Mouse (Mus musculus) liver, embryonic 15.5 days (tissue): ENCODE measurements at regions not wholly inside any gene's neighbourhood (a gene's known extent, or its start where the extent isn't known, plus 50 kb on each side); places are given as distances from the start of the nearest gene placed in this dataset.

Source experiments
- ATAC-seq: fragments of 200-750 bp; cut with Nextera tagmentation; 2 replicates; pipeline ENCODE4 v1.8.0; 2017; ENCODE audit warnings: moderate number of reproducible peaks, mild to moderate bottlenecking, moderate library complexity; ENCODE audit not compliant: insufficient read depth
- H3K27ac ChIP-seq: fragments of 300-500 bp; sonication (generic); replicated peaks from 2 replicates; pipeline ENCODE4 v1.5.1; 2015; ENCODE audit warnings: mild to moderate bottlenecking, inconsistent platforms
- H3K27me3 ChIP-seq: fragments of 300-500 bp; sonication (generic); 2 replicates; pipeline ENCODE4 v1.6.1; 2015; ENCODE audit warnings: mild to moderate bottlenecking, inconsistent platforms
- H3K36me3 ChIP-seq: fragments of 300-500 bp; sonication (generic); replicated peaks from 2 replicates; pipeline ENCODE4 v1.6.1; 2015; ENCODE audit warnings: moderate library complexity, mild to moderate bottlenecking, inconsistent platforms
- H3K4me1 ChIP-seq: fragments of 300-500 bp; sonication (generic); replicated peaks from 2 replicates; pipeline ENCODE4 v1.6.1; 2015; ENCODE audit warnings: inconsistent platforms
- H3K4me2 ChIP-seq: fragments of 300-500 bp; sonication (generic); 2 replicates; pipeline ENCODE4 v1.6.1; 2015; ENCODE audit warnings: moderate library complexity, mild to moderate bottlenecking, inconsistent platforms
- H3K4me3 ChIP-seq: fragments of 300-500 bp; sonication (generic); replicated peaks from 2 replicates; pipeline ENCODE4 v1.5.1; 2015; ENCODE audit warnings: mild to moderate bottlenecking, inconsistent platforms
- H3K9ac ChIP-seq: fragments of 300-500 bp; sonication (generic); 2 replicates; pipeline ENCODE4 v1.6.1; 2015; ENCODE audit warnings: moderate library complexity, mild to moderate bottlenecking, inconsistent platforms
- H3K9me3 ChIP-seq: fragments of 300-500 bp; sonication (generic); replicated peaks from 2 replicates; pipeline ENCODE4 v1.6.1; 2016; ENCODE audit warnings: inconsistent platforms
- WGBS: fragments of 180-500 bp; shearing (Covaris S2); methylation state at CpG from one replicate; pipeline ENCODE4 v1.1.7; 2015; ENCODE audit warnings: mixed read lengths; ENCODE audit not compliant: insufficient replicate concordance; 5-methylcytosine and 5-hydroxymethylcytosine counted together

DNA sequence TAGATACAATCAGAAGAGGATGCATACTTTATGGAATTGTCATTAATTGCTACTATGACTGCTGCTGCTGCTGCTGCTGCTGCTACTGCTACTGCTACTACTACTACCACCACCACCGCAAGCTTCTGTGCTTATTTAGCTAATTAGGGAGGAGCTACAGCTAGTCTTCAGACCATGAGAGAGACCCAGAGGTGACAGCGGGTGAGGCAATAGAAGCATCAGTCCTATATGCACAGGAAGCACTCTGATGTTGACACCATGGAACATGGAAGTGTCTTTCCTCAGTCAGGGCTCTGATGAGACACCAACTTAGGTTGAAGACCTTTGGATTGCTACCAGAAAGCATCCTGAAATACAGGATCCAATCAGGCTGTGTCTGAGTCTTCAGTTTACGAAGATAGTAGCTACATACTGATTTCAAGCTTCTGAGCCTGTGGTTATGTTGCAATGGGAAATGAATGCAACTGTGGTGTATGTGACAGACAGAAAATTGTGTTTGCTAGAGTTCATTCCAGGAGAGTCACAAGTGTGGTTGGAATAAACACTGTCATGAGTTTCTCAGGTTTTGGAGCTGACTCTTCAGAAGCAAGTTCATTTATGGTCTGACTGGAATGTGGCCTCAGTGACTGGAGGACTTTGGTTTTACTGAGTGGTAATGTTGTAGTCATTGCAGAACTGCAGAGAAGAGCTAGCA lies 355.0 kb downstream of the Mex3b start:
- Histone ChIP-seq H3K4me1 (no peaks in the 10 kb centered on the region), H3K9ac (no peak overlapping the region), H3K9me3 (no peaks in the 10 kb centered on the region), H3K36me3 (no peaks in the 10 kb centered on the region), H3K4me2 (no peak overlapping the region), H3K27ac (no peak overlapping the region), H3K4me3 (no peak overlapping the region), H3K27me3 (no peaks in the 10 kb centered on the region)
- no peak for ATAC-seq
- WGBS, result 61% methylated on average over 3 of the region's 3 CpGs

DNA sequence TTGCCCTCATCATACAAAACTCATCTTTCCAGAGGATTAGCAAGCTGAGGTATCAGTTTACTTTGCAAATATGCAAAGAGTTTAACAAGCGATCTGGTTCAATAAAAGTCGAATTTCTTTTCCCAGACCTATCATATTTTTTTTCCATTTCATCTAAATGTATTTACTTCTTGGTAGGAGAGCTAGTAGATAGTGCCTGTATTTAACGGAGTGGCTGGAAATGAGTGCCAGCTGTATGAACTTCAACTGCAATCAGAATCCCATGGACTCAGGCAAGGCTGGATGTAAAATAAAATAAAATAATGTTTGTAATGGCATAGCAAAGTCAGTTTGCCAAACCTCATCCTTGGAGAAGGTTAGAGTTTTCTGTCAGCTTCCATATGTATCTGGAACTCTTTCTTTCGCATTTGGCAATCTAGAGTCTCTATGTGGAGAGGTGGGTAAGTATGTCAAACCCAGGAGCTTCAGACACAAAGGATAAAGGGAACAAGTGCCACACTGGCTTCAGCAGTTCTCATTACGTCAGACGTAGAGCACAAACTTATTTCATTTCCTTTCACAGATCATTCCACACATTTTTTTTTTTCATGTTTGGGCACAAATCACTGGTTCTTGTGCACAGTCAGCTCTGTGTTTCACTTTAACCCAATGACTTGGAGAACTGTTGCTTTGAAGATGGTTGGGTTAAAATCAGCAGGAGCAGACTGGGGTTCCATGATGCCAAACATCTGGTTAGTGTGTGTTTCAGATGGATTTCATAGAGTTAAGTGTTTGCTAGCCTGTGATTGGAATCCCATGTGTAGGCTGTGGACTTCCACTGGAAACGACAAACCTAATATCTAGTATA lies 357.2 kb upstream of the Tmc3 start:
- Histone ChIP-seq H3K36me3 (no peaks in the 10 kb centered on the region), H3K4me3 (no peak overlapping the region), H3K4me1 (no peaks in the 10 kb centered on the region), H3K27ac (no peak overlapping the region), H3K27me3 (no peaks in the 10 kb centered on the region), H3K4me2 (no peak overlapping the region), H3K9ac (no peak overlapping the region), H3K9me3 (0 out of 2 replicates have a peak, but pooled peaks cover 5% of the 10 kb centered on the region)
- 62% methylated on average over 7 of the region's 7 CpGs for WGBS
- no peak for ATAC-seq

DNA sequence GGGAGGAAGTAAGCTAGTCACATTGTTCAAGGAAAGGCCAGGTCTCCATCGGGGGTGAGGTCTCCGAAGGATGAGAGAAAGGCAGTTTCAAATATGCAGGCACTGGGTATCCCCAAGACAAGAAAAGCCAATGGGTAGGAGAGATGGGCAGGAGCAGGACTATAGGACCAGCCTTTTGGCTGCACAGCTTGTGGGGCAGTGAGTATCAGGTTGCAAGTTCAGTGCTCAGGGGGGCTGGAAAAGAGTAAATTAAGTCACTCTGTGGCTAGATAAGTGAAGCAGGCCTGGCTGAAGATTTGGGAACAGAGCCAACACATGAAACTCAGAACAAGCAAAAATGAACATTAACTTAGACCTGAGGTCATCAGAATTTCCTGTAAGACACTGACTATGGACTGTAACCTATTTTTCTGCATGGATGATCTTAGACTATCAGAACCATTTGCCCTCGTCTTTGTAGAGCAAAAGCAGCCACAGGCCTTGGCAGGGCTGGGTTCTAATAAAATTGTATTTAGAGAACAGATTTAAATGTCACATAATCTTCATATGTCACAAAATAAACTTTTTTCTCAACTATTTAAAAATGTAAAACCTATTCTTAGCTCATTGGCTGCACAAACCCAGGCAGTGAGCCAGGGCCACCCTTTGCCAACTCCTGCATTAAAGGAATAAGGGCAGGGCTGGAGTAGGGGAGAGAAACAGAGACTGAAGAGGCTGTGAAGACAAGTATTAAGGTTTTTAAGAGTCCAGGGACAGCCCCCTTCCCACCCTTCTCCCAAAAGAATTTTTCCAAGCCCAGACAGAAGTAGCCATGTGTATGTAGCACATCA lies 354.0 kb upstream of the Tmc3 start:
- no peak for ATAC-seq
- no peaks in the 10 kb centered on the region for H3K36me3 ChIP-seq
- 59% methylated on average over 3 of the region's 3 CpGs for WGBS

DNA sequence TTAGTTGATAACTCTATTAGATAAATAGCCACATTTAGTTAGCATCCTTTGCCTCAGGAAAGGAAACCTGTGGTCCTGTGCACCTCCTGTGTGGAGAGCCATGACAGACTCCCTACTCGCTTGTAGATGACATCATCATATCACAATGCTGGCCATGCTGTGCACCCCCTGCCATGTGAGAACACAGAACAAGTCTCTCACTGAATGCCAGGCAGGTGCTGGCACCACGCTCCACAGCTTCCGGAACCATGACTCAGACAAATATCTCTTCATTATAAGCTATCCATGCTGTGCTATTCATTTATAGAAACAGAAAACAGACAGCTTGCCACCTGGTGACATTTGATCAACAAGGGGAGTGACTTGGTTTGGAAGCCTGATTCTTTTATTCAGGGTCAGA lies 349.1 kb upstream of the Tmc3 start:
- H3K27ac ChIP-seq, result no peak overlapping the region
- no peaks in the 10 kb centered on the region for H3K4me1 ChIP-seq
- no peak for ATAC-seq
- no peaks in the 10 kb centered on the region for H3K27me3 ChIP-seq
- no peaks in the 10 kb centered on the region for H3K9me3 ChIP-seq
- H3K36me3 ChIP-seq, result no peaks in the 10 kb centered on the region
- H3K4me2 ChIP-seq, result no peak overlapping the region
- no peak overlapping the region for H3K4me3 ChIP-seq
- H3K9ac ChIP-seq, result no peak overlapping the region
- WGBS, result 66% methylated on average over 3 of the region's 3 CpGs

More for the DNA sequence above, 354.0 kb upstream of the Tmc3 start:
- Histone ChIP-seq H3K4me1 (no peaks in the 10 kb centered on the region), H3K9ac (no peak overlapping the region), H3K4me3 (no peak overlapping the region), H3K27me3 (no peaks in the 10 kb centered on the region), H3K9me3 (0 out of 2 replicates have a peak, but pooled peaks cover 5% of the 10 kb centered on the region), H3K27ac (no peak overlapping the region), H3K4me2 (no peak overlapping the region)

DNA sequence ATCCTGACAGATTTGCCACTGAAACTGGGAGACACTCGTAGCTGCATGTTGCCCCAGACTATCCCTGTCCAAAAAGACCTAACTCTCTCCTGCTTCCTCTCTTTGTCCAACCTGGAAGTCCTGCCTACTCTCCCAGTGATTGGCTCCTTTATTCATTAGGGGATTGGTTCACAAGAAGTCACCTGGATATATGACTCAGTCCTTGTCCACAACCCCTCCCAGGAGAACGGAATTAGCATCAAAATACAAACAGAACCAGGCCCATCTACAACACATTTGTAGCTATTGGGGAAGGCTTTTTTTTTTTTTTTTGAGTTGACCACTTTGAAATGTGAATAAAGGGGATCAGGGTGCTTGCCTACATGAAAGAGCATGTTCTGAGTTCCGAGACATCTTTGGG lies 347.4 kb upstream of the Tmc3 start:
- no peak overlapping the region for H3K4me3 ChIP-seq
- no peaks in the 10 kb centered on the region for H3K4me1 ChIP-seq
- ATAC-seq, result no peak
- WGBS, result 47% methylated on average over 3 of the region's 3 CpGs
- no peaks in the 10 kb centered on the region for H3K9me3 ChIP-seq
- no peaks in the 10 kb centered on the region for H3K27me3 ChIP-seq
- H3K27ac ChIP-seq, result no peak overlapping the region
- no peak overlapping the region for H3K9ac ChIP-seq
- no peak overlapping the region for H3K4me2 ChIP-seq
- H3K36me3 ChIP-seq, result no peaks in the 10 kb centered on the region

DNA sequence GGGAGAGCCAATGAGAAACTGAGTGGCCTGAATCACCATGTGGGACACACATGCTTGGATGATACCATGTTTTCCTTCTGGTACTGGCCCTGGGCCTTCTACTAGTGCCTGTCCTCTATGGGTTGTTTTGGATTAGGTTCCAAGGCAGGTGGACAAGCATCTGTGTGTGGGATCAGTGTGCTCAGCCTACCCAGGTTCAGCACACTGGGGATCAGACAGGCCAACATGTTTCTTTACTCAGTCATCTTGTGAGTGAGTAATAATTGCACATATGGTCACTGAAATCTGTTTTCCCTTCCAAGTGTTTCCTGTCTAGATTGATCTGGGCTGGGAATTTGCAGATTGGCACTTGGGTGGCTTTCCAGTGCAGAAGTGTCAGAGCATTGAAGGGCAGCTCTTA lies 346.6 kb upstream of the Tmc3 start:
- no peak for ATAC-seq
- no peaks in the 10 kb centered on the region for H3K36me3 ChIP-seq

DNA sequence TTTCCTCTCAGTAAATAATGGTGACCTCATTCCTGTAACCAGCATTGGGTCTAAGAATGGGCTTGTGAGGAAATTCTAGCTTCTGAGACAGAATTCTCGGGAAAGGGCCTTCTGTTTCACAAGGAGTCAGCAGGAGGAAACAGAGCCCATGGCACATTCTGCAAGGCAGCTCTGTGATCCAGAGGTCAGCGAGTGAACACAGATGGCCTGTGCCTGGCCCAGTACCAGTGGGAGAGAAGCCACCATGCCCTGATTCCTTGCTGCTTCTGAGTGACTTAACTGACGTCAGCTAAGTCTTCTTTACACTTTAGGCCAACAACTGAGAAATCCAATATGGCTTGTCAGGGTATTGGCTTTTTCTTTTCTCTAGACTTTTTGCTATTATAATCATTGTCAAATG lies 342.5 kb upstream of the Tmc3 start:
- H3K9ac ChIP-seq, result no peak overlapping the region
- WGBS, result 36% methylated on average over 3 of the region's 3 CpGs
- no peaks in the 10 kb centered on the region for H3K27me3 ChIP-seq
- no peak overlapping the region for H3K27ac ChIP-seq
- no peaks in the 10 kb centered on the region for H3K4me1 ChIP-seq
- ATAC-seq, result no peak
- H3K9me3 ChIP-seq, result no peaks in the 10 kb centered on the region
- H3K36me3 ChIP-seq, result no peaks in the 10 kb centered on the region
- no peak overlapping the region for H3K4me2 ChIP-seq
- no peak overlapping the region for H3K4me3 ChIP-seq

More for the DNA sequence above, 346.6 kb upstream of the Tmc3 start:
- Histone ChIP-seq H3K27ac (no peak overlapping the region), H3K4me2 (no peak overlapping the region), H3K27me3 (no peaks in the 10 kb centered on the region), H3K9me3 (no peaks in the 10 kb centered on the region), H3K9ac (no peak overlapping the region), H3K4me1 (no peaks in the 10 kb centered on the region), H3K4me3 (no peak overlapping the region)

DNA sequence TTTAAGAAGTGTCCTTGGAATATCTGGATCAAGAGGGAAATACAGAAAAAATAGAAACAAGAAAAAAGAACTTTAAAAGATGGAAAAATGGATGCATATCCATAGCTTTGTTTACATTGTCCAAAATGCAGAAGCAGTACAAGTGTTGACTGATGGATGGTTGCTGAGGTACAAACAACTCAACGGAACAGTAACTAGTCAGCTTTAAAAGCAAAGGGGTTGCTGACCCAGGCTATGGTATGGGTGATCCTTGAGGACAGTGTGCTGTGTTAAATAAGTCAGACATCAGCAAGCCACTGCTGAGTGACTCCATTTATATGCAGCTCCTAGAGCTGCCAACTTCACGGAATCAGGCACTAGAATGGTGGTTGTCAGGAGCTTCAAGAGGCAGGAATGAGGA lies 338.9 kb upstream of the Tmc3 start:
- ATAC-seq, result no peak
- 51% methylated on average over 2 of the region's 2 CpGs for whole genome bisulfite sequencing

DNA sequence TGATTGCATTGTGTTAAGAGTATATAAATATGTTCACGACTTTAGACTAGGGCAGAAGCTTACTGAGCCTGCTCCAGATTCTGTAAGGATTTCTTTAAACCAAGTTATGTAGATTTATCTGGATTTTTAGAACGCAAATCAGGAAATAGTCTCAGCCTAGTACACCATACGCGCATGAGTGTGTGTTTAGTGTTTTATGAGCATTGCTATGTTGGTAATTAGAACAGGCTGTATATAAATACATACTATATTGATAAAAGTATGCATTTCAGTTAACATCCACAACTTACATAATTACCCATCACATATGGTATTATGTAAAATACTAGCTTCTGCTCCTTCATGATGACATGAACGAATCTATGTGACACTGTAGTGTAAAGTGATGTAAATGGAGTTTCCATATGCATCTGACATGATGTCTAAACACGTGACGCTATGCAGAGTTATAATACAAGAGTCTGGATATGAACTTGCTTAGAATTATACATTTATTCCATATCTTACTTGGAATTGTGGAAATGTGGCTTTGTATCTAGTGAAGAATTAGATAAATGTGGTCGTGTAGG lies 332.6 kb upstream of the Tmc3 start:
- no peak overlapping the region for H3K4me2 ChIP-seq
- H3K4me3 ChIP-seq, result no peak overlapping the region
- 65% methylated on average over 8 of the region's 8 CpGs for WGBS
- H3K27me3 ChIP-seq, result no peaks in the 10 kb centered on the region
- H3K36me3 ChIP-seq, result no peaks in the 10 kb centered on the region
- ATAC-seq, result no peak
- no peaks in the 10 kb centered on the region for H3K4me1 ChIP-seq
- H3K9ac ChIP-seq, result no peak overlapping the region
- no peak overlapping the region for H3K27ac ChIP-seq
- no peaks in the 10 kb centered on the region for H3K9me3 ChIP-seq

More for the DNA sequence above, 338.9 kb upstream of the Tmc3 start:
- H3K36me3 ChIP-seq, result no peaks in the 10 kb centered on the region
- no peak overlapping the region for H3K4me2 ChIP-seq
- H3K27me3 ChIP-seq, result no peaks in the 10 kb centered on the region
- H3K4me3 ChIP-seq, result no peak overlapping the region
- no peaks in the 10 kb centered on the region for H3K9me3 ChIP-seq
- H3K27ac ChIP-seq, result no peak overlapping the region
- H3K9ac ChIP-seq, result no peak overlapping the region
- no peaks in the 10 kb centered on the region for H3K4me1 ChIP-seq

DNA sequence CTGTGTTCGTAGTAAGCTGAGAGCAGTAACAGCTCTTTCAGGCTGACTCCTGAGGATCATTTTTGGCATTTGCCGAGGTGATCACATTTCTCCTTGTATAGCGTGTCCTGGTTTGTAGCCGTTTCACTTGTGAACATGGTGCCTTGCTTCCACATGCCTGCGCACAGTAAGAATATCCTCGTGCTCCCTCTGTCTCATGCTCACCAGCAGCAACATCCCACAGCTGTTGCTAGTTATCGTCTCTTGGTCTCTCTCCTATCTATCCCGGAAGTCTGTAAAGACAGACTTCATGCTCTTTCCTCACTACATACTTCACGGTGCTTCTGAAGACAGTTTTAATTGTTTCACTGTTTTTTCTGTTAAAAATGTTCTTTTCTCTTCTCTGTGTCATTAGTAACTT lies 331.7 kb upstream of the Tmc3 start:
- 68% methylated on average over 9 of the region's 9 CpGs for WGBS
- no peaks in the 10 kb centered on the region for H3K9me3 ChIP-seq
- no peak overlapping the region for H3K9ac ChIP-seq
- no peak overlapping the region for H3K4me3 ChIP-seq
- no peaks in the 10 kb centered on the region for H3K27me3 ChIP-seq
- no peaks in the 10 kb centered on the region for H3K36me3 ChIP-seq
- ATAC-seq, result no peak
- H3K4me1 ChIP-seq, result no peaks in the 10 kb centered on the region
- H3K4me2 ChIP-seq, result no peak overlapping the region
- H3K27ac ChIP-seq, result no peak overlapping the region

DNA sequence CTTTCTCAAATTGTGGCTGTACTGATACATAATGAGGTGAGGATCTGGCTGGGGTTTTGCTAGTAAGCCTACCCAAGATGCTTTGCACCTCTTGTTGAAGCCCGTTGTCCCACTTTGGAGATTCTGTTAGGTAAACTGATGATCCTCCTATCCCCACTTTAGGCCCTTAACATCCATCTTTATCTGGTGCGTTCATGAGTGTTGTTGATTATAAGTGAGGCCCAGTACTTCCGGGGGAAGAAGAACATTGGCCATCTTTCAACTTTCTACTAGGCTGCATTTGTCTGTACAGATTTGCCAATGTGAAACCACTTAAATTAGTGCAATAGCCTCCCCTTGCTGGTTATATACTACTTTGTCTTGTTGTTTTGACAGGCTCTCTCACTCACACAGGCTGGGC lies 331.3 kb upstream of the Tmc3 start:
- Histone ChIP-seq H3K27ac (no peak overlapping the region), H3K36me3 (no peaks in the 10 kb centered on the region), H3K27me3 (no peaks in the 10 kb centered on the region), H3K9ac (no peak overlapping the region), H3K9me3 (no peaks in the 10 kb centered on the region), H3K4me1 (no peaks in the 10 kb centered on the region), H3K4me2 (no peak overlapping the region), H3K4me3 (no peak overlapping the region)
- ATAC-seq, result no peak
- WGBS, result 54% methylated on average over 3 of the region's 3 CpGs
